Mouse (Mus musculus) heart, adult 2 months (tissue): ENCODE results near the gene Serpina3j.

ENCODE experiments used
- CTCF ChIP-seq: fragments of 200-600 bp; IDR thresholded peaks from 2 replicates; pipeline ENCODE4 v1.8.1; 2022; ENCODE audit warnings: antibody characterized with exemption, mild to moderate bottlenecking, moderate library complexity
- EP300 ChIP-seq: fragments of 200-500 bp; IDR thresholded peaks from 2 replicates; pipeline ENCODE4 v1.6.1; 2011; ENCODE audit warnings: low read depth, low read length, control low read depth; ENCODE audit not compliant: insufficient read depth
- POLR2A ChIP-seq: fragments of 200-500 bp; IDR thresholded peaks from 2 replicates; pipeline ENCODE4 v1.6.1; 2011; ENCODE audit warnings: mild to moderate bottlenecking, low read depth, low read length, control low read depth; ENCODE audit not compliant: insufficient read depth

GRCm38 (mm10) chr12:104298049-104298448 lies 16.3 kb upstream of the Serpina3j start:
- TF ChIP-seq CTCF (no peak), EP300 (no peak), POLR2A (no peak)
